8 mouse cellular contexts compared by ENCODE assay signal in the genomic region with DNA sequence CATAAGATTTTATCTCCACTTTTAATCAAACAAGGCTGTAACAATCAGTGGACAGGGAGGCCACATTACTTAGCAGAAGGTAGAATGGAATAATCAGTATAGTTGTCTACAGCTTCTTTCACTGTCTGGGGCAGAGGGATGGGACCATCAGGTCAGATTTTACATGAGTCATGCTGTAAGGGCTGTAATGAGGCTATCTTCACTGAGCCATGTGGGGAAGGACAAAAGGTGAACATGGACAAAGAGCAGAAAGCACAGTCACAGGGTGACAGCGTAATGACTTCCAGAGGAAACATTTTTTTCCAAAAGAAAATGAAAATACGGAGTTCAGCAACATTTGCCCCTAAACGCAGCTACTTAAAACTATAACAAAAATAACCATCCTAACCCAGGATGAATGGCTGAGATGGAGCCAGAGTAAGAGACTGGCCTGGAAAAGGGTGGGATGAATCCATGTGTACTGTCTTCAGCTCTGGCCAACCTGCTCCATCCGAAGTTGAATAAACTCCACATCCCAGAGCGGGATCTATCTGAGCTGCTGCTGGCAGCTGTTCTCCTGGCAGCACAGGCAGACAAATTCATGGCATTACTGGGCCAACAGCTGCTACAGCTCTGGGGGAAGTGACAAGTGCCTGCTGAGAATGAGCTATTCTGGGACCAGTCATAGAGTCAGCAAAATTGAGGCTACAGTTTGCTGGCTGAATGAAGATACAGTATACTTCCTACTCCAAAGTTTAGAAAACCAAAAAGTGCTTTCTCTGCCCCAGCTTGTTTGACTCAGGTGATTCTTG.
DNase-seq lines count a peak whose midpoint lies in the region; ATAC-seq and TF ChIP-seq lines count a peak whose summit lies in the region.

No protein-coding gene starts in this region.

- peak overlapping the region; percentile 59 for H3K27ac ChIP-seq in forebrain, postnatal 0 days (ENCODE audit: low read depth, low read length)
- H3K27ac ChIP-seq in heart, embryonic 15.5 days: peak overlapping the region; percentile 76
- peak overlapping the region; percentile 33; the same call in 1 of the 2 replicates for H3K27ac ChIP-seq in stomach, embryonic 16.5 days (ENCODE audit: low read length)

- no peak overlapping the region for H3K4me2 ChIP-seq in forebrain, postnatal 0 days (ENCODE audit: low read depth)
- H3K4me2 ChIP-seq in heart, embryonic 15.5 days: peak overlapping the region; percentile 55
- no peak overlapping the region for H3K4me2 ChIP-seq in stomach, embryonic 16.5 days (ENCODE audit: low read depth, low read length)

- 45% methylated on average over 5 of the region's 5 CpGs for WGBS in forebrain, postnatal 0 days
- 21% methylated on average over 5 of the region's 5 CpGs for WGBS in heart, embryonic 15.5 days
- 52% methylated on average over 5 of the region's 5 CpGs for WGBS in stomach, embryonic 16.5 days

- H3K4me3 ChIP-seq in forebrain, postnatal 0 days (ENCODE audit: low read depth, low read length): no peak overlapping the region
- peak overlapping the region; percentile 21; the same call in 1 of the 2 replicates for H3K4me3 ChIP-seq in heart, embryonic 15.5 days
- H3K4me3 ChIP-seq in stomach, embryonic 16.5 days (replicated peaks; ENCODE audit: low read length): no peak overlapping the region

- peak; percentile 9 for DNase-seq in ovary, adult 18-20 months (ENCODE audit: low spot score)
- DNase-seq in ovary, postnatal 14 days (ENCODE audit: low spot score): no peak
- DNase-seq in forebrain, postnatal 0 days: peak; percentile 51
- peak; percentile 58 to 59 for DNase-seq in kidney, postnatal 36 days
- DNase-seq in lung, postnatal 14 days: peak; percentile 59

- H3K27me3 ChIP-seq in forebrain, postnatal 0 days (ENCODE audit: insufficient read depth, low read length): no peaks in the 10 kb centered on the region
- H3K27me3 ChIP-seq in heart, embryonic 15.5 days: no peaks in the 10 kb centered on the region
- H3K27me3 ChIP-seq in stomach, embryonic 16.5 days (ENCODE audit: control insufficient read depth, insufficient read depth, low read length): no peaks in the 10 kb centered on the region

- no peak overlapping the region for H3K9ac ChIP-seq in forebrain, postnatal 0 days
- no peak overlapping the region for H3K9ac ChIP-seq in heart, embryonic 15.5 days
- H3K9ac ChIP-seq in stomach, embryonic 16.5 days (ENCODE audit: low read length): no peak overlapping the region

- no peak for TF ChIP-seq CTCF in forebrain, postnatal 0 days (IDR thresholded peaks at IDR 0.05; ENCODE audit: low read depth)

- peak; percentile 89 for ATAC-seq in forebrain, postnatal 0 days
- peak; percentile 90 for ATAC-seq in heart, embryonic 15.5 days (replicated peaks; ENCODE audit: insufficient number of reproducible peaks, insufficient read depth, low FRiP score, low read depth)
- peak; percentile 81; the same call in 1 of the 2 replicates for ATAC-seq in stomach, embryonic 16.5 days (ENCODE audit: insufficient read depth, low FRiP score)
- ATAC-seq in monocyte, adult 5-6 weeks (replicated peaks; ENCODE audit: insufficient number of reproducible peaks, low FRiP score, low TSS enrichment, poor library complexity, severe bottlenecking): no peak

- no peaks in the 10 kb centered on the region for H3K36me3 ChIP-seq in forebrain, postnatal 0 days (ENCODE audit: insufficient read depth)
- H3K36me3 ChIP-seq in heart, embryonic 15.5 days: no peaks in the 10 kb centered on the region
- H3K36me3 ChIP-seq in stomach, embryonic 16.5 days (ENCODE audit: control insufficient read depth, insufficient read depth, low read length): no peaks in the 10 kb centered on the region

- H3K4me1 ChIP-seq in forebrain, postnatal 0 days (ENCODE audit: insufficient read depth): peaks cover 21% of the 10 kb centered on the region
- H3K4me1 ChIP-seq in heart, embryonic 15.5 days (replicated peaks): peaks cover 44% of the 10 kb centered on the region
- peaks cover 24% of the 10 kb centered on the region for H3K4me1 ChIP-seq in stomach, embryonic 16.5 days (ENCODE audit: control insufficient read depth, insufficient read depth, low read length)

- H3K9me3 ChIP-seq in forebrain, postnatal 0 days (ENCODE audit: low read length): no peaks in the 10 kb centered on the region
- H3K9me3 ChIP-seq in heart, embryonic 15.5 days (replicated peaks): no peaks in the 10 kb centered on the region
- no peaks in the 10 kb centered on the region for H3K9me3 ChIP-seq in stomach, embryonic 16.5 days (replicated peaks; ENCODE audit: control insufficient read depth, low read length)
